Mouse (Mus musculus) MEL (cell line): ENCODE measurements around the gene Sstr1. TPM values are rescaled to one million over a fixed set of nuclear protein-coding genes. Genes with fewer than 3 reads are reported as not detected.

ENCODE experiments used
- DNase-seq: peaks from one replicate; pipeline ENCODE4 v3.0.0; 2011; ENCODE audit warnings: low read depth, low spot score
- H3K27ac ChIP-seq: 2 replicates; pipeline ENCODE4 v1.5.1; 2012; ENCODE audit warnings: low read depth, mild to moderate bottlenecking, control low read depth, low read length, moderate library complexity; ENCODE audit not compliant: control insufficient read depth
- H3K27me3 ChIP-seq, 2 experiments: fragments of 150-350 bp in 1 of 2; sonication (generic) in 1 of 2; 2 replicates each; pipeline ENCODE4 v1.6.1; 2012; ENCODE audit warnings: low read length in 2 of 2, mild to moderate bottlenecking in 2 of 2, improper control_type of control experiment in 1 of 2, moderate library complexity in 1 of 2; ENCODE audit not compliant: insufficient read depth in 2 of 2, control insufficient read depth in 1 of 2
- H3K36me3 ChIP-seq, 2 experiments: 2 replicates each; pipeline ENCODE4 v1.6.1; 2012 to 2014; ENCODE audit warnings: low read length in 2 of 2, improper control_type of control experiment in 1 of 2, inconsistent platforms in 1 of 2, mild to moderate bottlenecking in 1 of 2; ENCODE audit not compliant: insufficient read depth in 2 of 2, control insufficient read depth in 1 of 2
- H3K4me1 ChIP-seq, 2 experiments: fragments of 150-350 bp in 1 of 2; sonication (generic) in 1 of 2; 2 replicates each; pipeline ENCODE4 v1.6.1; 2012; ENCODE audit warnings: low read length in 2 of 2, improper control_type of control experiment in 1 of 2, mild to moderate bottlenecking in 1 of 2; ENCODE audit not compliant: insufficient read depth in 2 of 2, control insufficient read depth in 1 of 2
- H3K4me3 ChIP-seq, 2 experiments: fragments of 150-350 bp in 1 of 2; sonication (generic) in 1 of 2; 2 replicates each; pipeline ENCODE4 v1.5.1; 2012; ENCODE audit warnings: low read depth in 2 of 2, low read length in 2 of 2, mild to moderate bottlenecking in 2 of 2, moderate library complexity in 2 of 2, control low read depth in 1 of 2, improper control_type of control experiment in 1 of 2; ENCODE audit not compliant: control insufficient read depth in 1 of 2, insufficient read depth in 1 of 2
- H3K79me2 ChIP-seq: 2 replicates; pipeline ENCODE4 v1.6.1; 2012; ENCODE audit warnings: mild to moderate bottlenecking, low read length, moderate library complexity; ENCODE audit not compliant: control insufficient read depth, poor library complexity, insufficient read depth
- H3K9ac ChIP-seq: 2 replicates; pipeline ENCODE4 v1.6.1; 2012; ENCODE audit warnings: low read depth, mild to moderate bottlenecking, control low read depth, low read length, moderate library complexity; ENCODE audit not compliant: control insufficient read depth, poor library complexity, severe bottlenecking
- H3K9me3 ChIP-seq: fragments of 150-350 bp; sonication (generic); replicated peaks from 2 replicates; pipeline ENCODE4 v1.6.1; 2012; ENCODE audit warnings: mild to moderate bottlenecking, low read length, improper control_type of control experiment, moderate library complexity; ENCODE audit not compliant: insufficient read depth
- CHD2 ChIP-seq: IDR thresholded peaks from 2 replicates; pipeline ENCODE4 v1.6.1; 2011; ENCODE audit warnings: low read length, improper control_type of control experiment
- CTCF ChIP-seq, 3 experiments: IDR thresholded peaks in 2 of 3; conservative IDR thresholded peaks in 1 of 3; 2 replicates each; pipeline ENCODE4 v1.5.1; 2011 to 2012; ENCODE audit warnings: low read length in 3 of 3, low read depth in 2 of 3, mild to moderate bottlenecking in 2 of 3, improper control_type of control experiment in 1 of 3, inconsistent platforms in 1 of 3, mixed read lengths in 1 of 3, moderate library complexity in 1 of 3; ENCODE audit not compliant: control insufficient read depth in 1 of 3, insufficient read depth in 1 of 3, poor library complexity in 1 of 3, severe bottlenecking in 1 of 3
- ELF1 ChIP-seq: IDR thresholded peaks from 2 replicates; pipeline ENCODE4 v1.6.1; 2014; ENCODE audit warnings: low read depth, mild to moderate bottlenecking, inconsistent platforms, low read length, improper control_type of control experiment, moderate library complexity
- ETS1 ChIP-seq: IDR thresholded peaks from 2 replicates; pipeline ENCODE4 v1.6.1; 2012; ENCODE audit warnings: low read depth, mild to moderate bottlenecking, inconsistent platforms, low read length, improper control_type of control experiment, moderate library complexity
- GATA1 ChIP-seq: IDR thresholded peaks from 2 replicates; pipeline ENCODE4 v1.6.1; 2011; ENCODE audit warnings: low read depth, low read length, improper control_type of control experiment
- MAFK ChIP-seq: IDR thresholded peaks from 2 replicates; pipeline ENCODE4 v1.6.1; 2011; ENCODE audit warnings: low read depth, mild to moderate bottlenecking, low read length, improper control_type of control experiment, borderline replicate concordance
- MAZ ChIP-seq: IDR thresholded peaks from 2 replicates; pipeline ENCODE4 v1.6.1; 2012; ENCODE audit warnings: low read depth, mild to moderate bottlenecking, inconsistent platforms, low read length, improper control_type of control experiment
- MXI1 ChIP-seq: IDR thresholded peaks from 2 replicates; pipeline ENCODE4 v1.6.1; 2011; ENCODE audit warnings: mild to moderate bottlenecking, low read depth, low read length, improper control_type of control experiment
- MYB ChIP-seq: IDR thresholded peaks from 2 replicates; pipeline ENCODE4 v1.6.1; 2011; ENCODE audit warnings: mild to moderate bottlenecking, low read depth, low read length, improper control_type of control experiment
- POLR2A ChIP-seq, 2 experiments: IDR thresholded peaks; 2 replicates each; pipeline ENCODE4 v1.6.1; 2011 to 2012; ENCODE audit warnings: low read length in 2 of 2, mild to moderate bottlenecking in 2 of 2, control low read depth in 1 of 2, improper control_type of control experiment in 1 of 2, low read depth in 1 of 2, moderate library complexity in 1 of 2; ENCODE audit not compliant: control insufficient read depth in 1 of 2, insufficient read depth in 1 of 2, poor library complexity in 1 of 2
- POLR2AphosphoS2 ChIP-seq: IDR thresholded peaks from 2 replicates; pipeline ENCODE4 v1.6.1; 2011; ENCODE audit warnings: low read length, improper control_type of control experiment
- POLR2AphosphoS5 ChIP-seq: IDR thresholded peaks from 2 replicates; pipeline ENCODE4 v1.6.1; 2012; ENCODE audit warnings: low read depth, borderline replicate concordance, mild to moderate bottlenecking, inconsistent platforms, low read length, moderate library complexity, mixed read lengths
- RAD21 ChIP-seq: IDR thresholded peaks from 2 replicates; pipeline ENCODE4 v1.6.1; 2011; ENCODE audit warnings: mild to moderate bottlenecking, low read depth, low read length, improper control_type of control experiment
- RCOR1 ChIP-seq: IDR thresholded peaks from 2 replicates; pipeline ENCODE4 v1.6.1; 2012; ENCODE audit warnings: low read depth, mild to moderate bottlenecking, inconsistent platforms, low read length, improper control_type of control experiment
- SMC3 ChIP-seq: IDR thresholded peaks from 2 replicates; pipeline ENCODE4 v1.6.1; 2011; ENCODE audit warnings: low read depth, low read length, improper control_type of control experiment
- TBP ChIP-seq: IDR thresholded peaks from 2 replicates; pipeline ENCODE4 v1.8.0; 2011; ENCODE audit warnings: low read depth, low read length, improper control_type of control experiment
- UBTF ChIP-seq: IDR thresholded peaks from 2 replicates; pipeline ENCODE4 v1.6.1; 2012; ENCODE audit warnings: low read depth, mild to moderate bottlenecking, inconsistent platforms, low read length, improper control_type of control experiment, moderate library complexity, borderline replicate concordance; ENCODE audit not compliant: insufficient read depth
- USF1 ChIP-seq: IDR thresholded peaks from 2 replicates; pipeline ENCODE4 v1.6.1; 2014; ENCODE audit warnings: low read depth, mild to moderate bottlenecking, inconsistent platforms, low read length, improper control_type of control experiment, moderate library complexity
- USF2 ChIP-seq, 2 experiments: IDR thresholded peaks; 2 replicates each; pipeline ENCODE4 v1.6.1; 2011 to 2012; ENCODE audit warnings: improper control_type of control experiment in 2 of 2, low read length in 2 of 2, borderline replicate concordance in 1 of 2, inconsistent platforms in 1 of 2, low read depth in 1 of 2, mild to moderate bottlenecking in 1 of 2; ENCODE audit not compliant: insufficient read depth in 1 of 2
- ZC3H11A ChIP-seq: IDR thresholded peaks from 2 replicates; pipeline ENCODE4 v1.6.1; 2012; ENCODE audit warnings: low read depth, mild to moderate bottlenecking, inconsistent platforms, low read length, improper control_type of control experiment
- ZMIZ1 ChIP-seq: IDR thresholded peaks from 2 replicates; pipeline ENCODE4 v1.6.1; 2012; ENCODE audit warnings: low read depth, mild to moderate bottlenecking, inconsistent platforms, low read length, improper control_type of control experiment, moderate library complexity
- polyA plus RNA-seq, 2 experiments: library from polyadenylated mRNA; stranded (reverse) in 1 of 2; unstranded in 1 of 2; fragments of >175 nt in 1 of 2; fragments of >200 nt in 1 of 2; gene quantifications; 2 replicates each; pipeline versions ENCODE4 v1.2.1 to v1.2.4; 2012; ENCODE audit warnings: low replicate concordance in 2 of 2, low read depth in 1 of 2; ENCODE audit not compliant: insufficient read length in 2 of 2, insufficient read depth in 1 of 2, missing spikeins in 1 of 2
- total RNA-seq: library from RNA; depleted of rRNA; stranded (reverse); fragments of 300-350 nt; gene quantifications from 2 replicates; pipeline ENCODE4 v1.2.3, GENCODE M21; 2012

The Sstr1 gene
- total and polyA plus RNA-seq, 3 experiments = 0.04 TPM; not detected in 2

DNA sequence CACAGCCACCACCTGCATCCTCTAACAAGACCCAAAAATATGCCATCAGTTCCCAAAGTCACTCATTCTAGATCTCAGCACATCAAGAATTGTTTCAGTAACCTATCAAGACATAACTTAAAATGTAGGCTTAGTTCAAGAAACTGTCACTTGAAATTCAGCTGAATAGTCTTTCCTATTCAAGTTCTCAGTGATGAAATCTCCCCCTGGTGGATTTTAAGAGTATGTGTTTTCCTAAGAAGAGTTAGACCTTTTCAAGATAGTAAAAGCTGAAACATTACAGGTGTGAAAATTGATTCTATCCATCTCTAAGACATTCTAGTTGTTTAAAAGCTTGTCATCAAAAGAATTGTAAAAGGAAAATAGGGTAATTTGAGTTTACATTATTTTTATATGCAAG lies 10.4 kb upstream of the Sstr1 start:
- H3K4me3 ChIP-seq = no peak overlapping the region

DNA sequence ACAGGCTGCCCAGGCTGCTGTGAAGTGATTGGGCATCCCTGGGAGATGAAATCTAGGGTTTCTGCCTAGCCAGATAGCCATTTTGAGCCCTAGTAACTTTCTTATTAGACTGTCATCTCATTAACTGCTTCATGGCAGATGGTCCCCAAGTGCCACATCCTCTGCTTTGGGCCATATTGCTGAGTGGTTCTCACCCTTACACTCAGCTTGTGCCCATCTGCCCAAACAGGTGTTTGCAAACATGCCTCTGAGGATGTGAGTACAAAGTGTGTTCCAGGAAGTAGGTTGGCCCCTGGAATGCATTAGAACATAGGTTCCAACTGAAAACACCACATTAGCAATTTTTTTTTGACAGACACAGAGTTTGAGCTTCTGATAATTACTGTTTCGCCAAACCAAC lies 3.6 kb upstream of the Sstr1 start:
- DNase-seq = no peak
- Histone ChIP-seq H3K27me3 (no peaks in the 10 kb centered on the region), H3K9ac (no peak overlapping the region), H3K27ac (no peak overlapping the region), H3K9me3 (no peaks in the 10 kb centered on the region), H3K36me3 (no peaks in the 10 kb centered on the region), H3K4me1 (no peaks in the 10 kb centered on the region), H3K79me2 (no peaks in the 10 kb centered on the region), H3K4me3 (no peak overlapping the region)
- TF ChIP-seq GATA1 (no peak), POLR2A (IDR thresholded peaks at IDR 0.05; ENCODE audit: control insufficient read depth in 1 of 2, insufficient read depth in 1 of 2, low read depth in 1 of 2, low read length in 2 of 2, poor library complexity in 1 of 2) (no peak), POLR2AphosphoS2 (no peak), MXI1 (no peak), CTCF (IDR thresholded peaks at IDR 0.05 in 2 of 3, conservative IDR thresholded peaks at IDR 0.05 in 1 of 3; ENCODE audit: control insufficient read depth in 1 of 3, insufficient read depth in 1 of 3, low read depth in 2 of 3, low read length in 3 of 3, poor library complexity in 1 of 3, severe bottlenecking in 1 of 3) (no peak), RAD21 (no peak), POLR2AphosphoS5 (no peak), MAZ (no peak), MAFK (no peak), ZC3H11A (no peak), TBP (no peak), CHD2 (no peak), ELF1 (no peak), RCOR1 (no peak), UBTF (no peak), ZMIZ1 (no peak)

More for the DNA sequence above, 10.4 kb upstream of the Sstr1 start:
- no peak overlapping the region for H3K27ac ChIP-seq
- H3K9ac ChIP-seq = no peak overlapping the region
- no peaks in the 10 kb centered on the region for H3K27me3 ChIP-seq
- no peaks in the 10 kb centered on the region for H3K79me2 ChIP-seq
- DNase-seq = peak; percentile 25
- TF ChIP-seq USF1 = no peak
- no peak for TF ChIP-seq USF2 (IDR thresholded peaks at IDR 0.05; ENCODE audit: borderline replicate concordance in 1 of 2, insufficient read depth in 1 of 2, low read depth in 1 of 2, low read length in 2 of 2)
- TF ChIP-seq ZC3H11A = peak; percentile 34; the same call in 1 of the 2 replicates
- TF ChIP-seq UBTF = no peak
- TF ChIP-seq SMC3 = peak; percentile 82
- peak; percentile 47 for TF ChIP-seq RAD21
- TF ChIP-seq ETS1 = no peak
- TF ChIP-seq CTCF (IDR thresholded peaks at IDR 0.05 in 2 of 3, conservative IDR thresholded peaks at IDR 0.05 in 1 of 3; ENCODE audit: control insufficient read depth in 1 of 3, insufficient read depth in 1 of 3, low read depth in 2 of 3, low read length in 3 of 3, poor library complexity in 1 of 3, severe bottlenecking in 1 of 3) = peak in 1 of 3 experiments; percentile 58; a peak in 2 of 6 replicates
- no peak for TF ChIP-seq MYB
- TF ChIP-seq MAZ = no peak
- TF ChIP-seq, all 39 proteins: peak for 4
- no peaks in the 10 kb centered on the region for H3K9me3 ChIP-seq
- no peaks in the 10 kb centered on the region for H3K4me1 ChIP-seq
- no peaks in the 10 kb centered on the region for H3K36me3 ChIP-seq
